Mouse (Mus musculus): ENCODE measurements at regions not wholly inside any gene's neighbourhood (a gene's known extent, or its start where the extent isn't known, plus 50 kb on each side); places are given as distances from the start of the nearest gene placed in this dataset.
A peak's percentile ranks its signal among the peaks of the same experiment; 100 is the strongest.

DNA sequence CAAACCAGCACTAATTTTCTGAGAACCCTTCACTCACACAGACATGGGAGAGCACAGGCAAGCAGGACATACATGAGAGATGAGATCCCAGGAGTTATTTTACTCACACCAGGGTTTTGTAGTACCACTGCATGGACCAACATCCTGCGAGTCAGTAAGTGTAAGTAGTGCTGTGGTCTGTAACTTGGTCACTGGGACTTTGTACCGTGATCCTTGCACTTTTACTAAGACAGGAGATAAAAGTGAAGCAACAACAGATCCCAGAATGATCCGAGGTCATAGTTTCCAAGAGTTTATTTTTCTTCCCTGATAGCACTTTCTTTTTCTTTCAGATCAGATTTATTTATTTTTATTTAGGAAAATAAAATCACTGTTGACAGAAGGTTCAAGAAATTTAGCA is 54.1 kb upstream of the Mtap start:
- H3K4me1 ChIP-seq (ENCODE audit: control insufficient read depth, insufficient read depth, low read length), result no peaks in the 10 kb centered on the region
- no peaks in the 10 kb centered on the region for H3K36me3 ChIP-seq (ENCODE audit: control insufficient read depth, insufficient read depth, low read length)
- no peak overlapping the region for H3K4me2 ChIP-seq (ENCODE audit: low read depth, low read length)
- H3K4me3 ChIP-seq (ENCODE audit: low read length), result no peak overlapping the region
- no peaks in the 10 kb centered on the region for H3K9me3 ChIP-seq (ENCODE audit: control insufficient read depth, low read length)
- ATAC-seq, result peak; percentile 74
- no peaks in the 10 kb centered on the region for H3K27me3 ChIP-seq (replicated peaks; ENCODE audit: control insufficient read depth, insufficient read depth, low read length)
- 48% methylated on average over 3 of the region's 3 CpGs for WGBS
- no peak overlapping the region for H3K27ac ChIP-seq (ENCODE audit: low read length)
- no peak overlapping the region for H3K9ac ChIP-seq (ENCODE audit: low read depth, low read length)

DNA sequence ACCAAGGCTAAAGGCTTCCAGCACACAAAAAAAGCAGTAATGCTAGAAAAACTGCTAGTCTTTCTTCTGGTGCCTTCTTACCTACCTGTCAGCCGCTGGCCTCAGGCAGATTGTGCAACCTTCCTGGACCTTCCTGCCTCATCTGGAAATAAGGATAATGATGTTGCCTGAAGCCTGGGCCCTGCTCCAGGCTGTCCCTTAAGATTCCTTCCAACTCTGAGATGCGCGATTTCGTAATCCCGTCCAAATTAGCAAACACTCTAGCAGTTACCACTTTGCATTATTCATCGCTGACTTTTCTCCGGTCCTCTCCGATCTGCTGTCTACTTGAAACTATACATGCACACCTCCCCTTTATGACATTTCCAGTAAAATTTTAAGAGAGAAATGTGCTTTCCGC is 58.4 kb upstream of the Mtap start:
- Histone ChIP-seq H3K4me3 (ENCODE audit: low read length) (no peak overlapping the region), H3K27me3 (replicated peaks; ENCODE audit: control insufficient read depth, insufficient read depth, low read length) (no peaks in the 10 kb centered on the region), H3K4me1 (ENCODE audit: control insufficient read depth, insufficient read depth, low read length) (no peaks in the 10 kb centered on the region), H3K27ac (ENCODE audit: low read length) (no peak overlapping the region), H3K9me3 (ENCODE audit: control insufficient read depth, low read length) (no peaks in the 10 kb centered on the region), H3K36me3 (ENCODE audit: control insufficient read depth, insufficient read depth, low read length) (no peaks in the 10 kb centered on the region), H3K4me2 (ENCODE audit: low read depth, low read length) (no peak overlapping the region), H3K9ac (ENCODE audit: low read depth, low read length) (no peak overlapping the region)
- no peak for ATAC-seq
- 79% methylated on average over 9 of the region's 9 CpGs for WGBS

DNA sequence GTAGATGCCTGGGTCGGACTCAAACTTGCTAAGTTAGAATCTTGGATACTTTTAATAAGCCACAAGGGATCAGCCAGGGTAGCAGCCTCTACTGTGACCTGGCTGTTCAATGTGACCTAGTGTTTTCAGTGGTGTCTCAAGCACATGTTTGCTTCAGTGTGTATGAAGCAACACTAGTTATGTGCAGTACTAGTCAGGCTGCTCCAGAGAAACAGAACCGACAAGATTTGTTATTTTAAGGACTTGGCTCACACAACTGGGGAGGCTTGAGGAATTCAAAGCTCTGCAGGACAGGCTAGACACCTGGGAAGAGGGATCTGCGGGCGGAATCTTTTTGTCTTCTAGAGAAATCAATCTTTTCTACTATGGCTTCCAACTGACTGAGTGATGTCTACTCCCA is 62.2 kb upstream of the Mtap start:
- Histone ChIP-seq H3K27ac (ENCODE audit: low read length) (no peak overlapping the region), H3K4me3 (ENCODE audit: low read length) (no peak overlapping the region), H3K9me3 (ENCODE audit: control insufficient read depth, low read length) (no peaks in the 10 kb centered on the region), H3K27me3 (replicated peaks; ENCODE audit: control insufficient read depth, insufficient read depth, low read length) (no peaks in the 10 kb centered on the region), H3K9ac (ENCODE audit: low read depth, low read length) (no peak overlapping the region), H3K4me1 (ENCODE audit: control insufficient read depth, insufficient read depth, low read length) (no peaks in the 10 kb centered on the region), H3K4me2 (ENCODE audit: low read depth, low read length) (no peak overlapping the region), H3K36me3 (ENCODE audit: control insufficient read depth, insufficient read depth, low read length) (no peaks in the 10 kb centered on the region)
- no peak for ATAC-seq
- 57% methylated on average over 4 of the region's 4 CpGs for WGBS

DNA sequence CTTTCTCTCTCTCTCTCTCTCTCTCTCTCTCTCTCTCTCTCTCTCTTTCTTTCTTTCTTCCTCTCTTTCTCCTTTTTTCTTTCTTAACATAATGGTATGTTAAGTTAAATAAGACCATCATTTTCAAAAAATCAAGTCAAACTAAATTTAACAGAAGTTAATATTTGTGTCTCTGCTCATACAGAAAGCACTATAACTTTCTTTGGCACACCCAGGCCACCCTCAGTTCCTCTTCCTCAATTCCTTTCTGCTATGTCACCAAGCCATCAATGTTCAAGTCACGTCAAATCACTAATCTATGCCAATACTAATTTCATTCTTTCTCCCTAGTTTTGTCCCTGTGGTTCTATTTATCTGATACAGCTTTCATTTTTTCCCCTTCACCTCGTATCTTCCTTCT is 66.5 kb upstream of the Mtap start:
- ATAC-seq, result no peak
- H3K4me3 ChIP-seq (ENCODE audit: low read length), result no peak overlapping the region
- no peaks in the 10 kb centered on the region for H3K9me3 ChIP-seq (ENCODE audit: control insufficient read depth, low read length)
- H3K27me3 ChIP-seq (replicated peaks; ENCODE audit: control insufficient read depth, insufficient read depth, low read length), result no peaks in the 10 kb centered on the region
- H3K4me1 ChIP-seq (ENCODE audit: control insufficient read depth, insufficient read depth, low read length), result no peaks in the 10 kb centered on the region
- no peak overlapping the region for H3K9ac ChIP-seq (ENCODE audit: low read depth, low read length)
- no peak overlapping the region for H3K4me2 ChIP-seq (ENCODE audit: low read depth, low read length)
- 78% methylated on average over 2 of the region's 2 CpGs for WGBS
- no peaks in the 10 kb centered on the region for H3K36me3 ChIP-seq (ENCODE audit: control insufficient read depth, insufficient read depth, low read length)
- H3K27ac ChIP-seq (ENCODE audit: low read length), result no peak overlapping the region

DNA sequence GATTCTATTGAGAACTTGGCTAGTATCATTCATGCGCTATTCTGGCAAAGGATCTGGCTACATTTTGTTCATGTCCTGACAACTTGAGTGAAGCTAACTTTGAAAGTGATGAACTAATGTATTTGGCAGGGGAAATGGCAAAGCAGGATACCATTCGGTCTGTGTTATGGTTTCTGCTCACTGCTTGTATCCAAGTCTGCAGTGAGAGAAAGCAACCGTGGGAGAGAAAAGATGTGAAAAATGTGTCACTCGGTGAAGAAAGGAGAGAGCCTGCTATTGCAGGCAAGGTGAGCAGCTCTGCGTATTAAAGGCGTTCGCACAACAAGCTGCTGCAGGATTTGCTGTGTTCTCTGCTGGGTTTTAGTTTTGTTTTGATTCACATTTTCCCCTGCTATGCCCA is 72.5 kb upstream of the Mtap start:
- WGBS, result 85% methylated on average over 7 of the region's 7 CpGs
- no peak for ATAC-seq
- H3K9ac ChIP-seq (ENCODE audit: low read depth, low read length), result no peak overlapping the region
- H3K27me3 ChIP-seq (replicated peaks; ENCODE audit: control insufficient read depth, insufficient read depth, low read length), result no peaks in the 10 kb centered on the region
- no peaks in the 10 kb centered on the region for H3K36me3 ChIP-seq (ENCODE audit: control insufficient read depth, insufficient read depth, low read length)
- H3K4me2 ChIP-seq (ENCODE audit: low read depth, low read length), result no peak overlapping the region
- no peaks in the 10 kb centered on the region for H3K9me3 ChIP-seq (ENCODE audit: control insufficient read depth, low read length)
- no peaks in the 10 kb centered on the region for H3K4me1 ChIP-seq (ENCODE audit: control insufficient read depth, insufficient read depth, low read length)
- H3K27ac ChIP-seq (ENCODE audit: low read length), result no peak overlapping the region
- H3K4me3 ChIP-seq (ENCODE audit: low read length), result no peak overlapping the region

DNA sequence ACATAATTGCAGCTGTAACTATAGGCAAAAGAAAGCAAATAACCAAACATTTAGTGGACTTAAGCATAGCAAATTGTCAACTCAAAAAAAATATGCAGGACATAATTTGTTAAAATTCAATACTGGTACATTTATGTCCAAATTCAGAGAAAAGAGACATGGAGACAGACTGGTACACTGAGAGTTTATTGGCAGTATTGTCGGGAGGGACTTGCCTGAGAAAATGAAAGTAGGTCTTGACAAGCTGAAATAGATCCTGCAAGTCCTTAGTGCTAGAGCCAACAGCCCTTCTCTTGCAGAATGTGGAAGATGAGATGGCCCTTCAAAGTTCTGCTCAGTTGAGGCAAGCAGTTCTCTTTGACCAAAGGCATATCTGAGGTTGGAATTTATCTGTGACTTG is 74.5 kb upstream of the Mtap start:
- WGBS, result 77% methylated on average over 1 of the region's 1 CpGs
- Histone ChIP-seq H3K27me3 (replicated peaks; ENCODE audit: control insufficient read depth, insufficient read depth, low read length) (no peaks in the 10 kb centered on the region), H3K9ac (ENCODE audit: low read depth, low read length) (no peak overlapping the region), H3K9me3 (ENCODE audit: control insufficient read depth, low read length) (no peaks in the 10 kb centered on the region), H3K36me3 (ENCODE audit: control insufficient read depth, insufficient read depth, low read length) (no peaks in the 10 kb centered on the region), H3K4me3 (ENCODE audit: low read length) (no peak overlapping the region), H3K4me2 (ENCODE audit: low read depth, low read length) (no peak overlapping the region), H3K4me1 (ENCODE audit: control insufficient read depth, insufficient read depth, low read length) (no peaks in the 10 kb centered on the region), H3K27ac (ENCODE audit: low read length) (no peak overlapping the region)
- no peak for ATAC-seq

DNA sequence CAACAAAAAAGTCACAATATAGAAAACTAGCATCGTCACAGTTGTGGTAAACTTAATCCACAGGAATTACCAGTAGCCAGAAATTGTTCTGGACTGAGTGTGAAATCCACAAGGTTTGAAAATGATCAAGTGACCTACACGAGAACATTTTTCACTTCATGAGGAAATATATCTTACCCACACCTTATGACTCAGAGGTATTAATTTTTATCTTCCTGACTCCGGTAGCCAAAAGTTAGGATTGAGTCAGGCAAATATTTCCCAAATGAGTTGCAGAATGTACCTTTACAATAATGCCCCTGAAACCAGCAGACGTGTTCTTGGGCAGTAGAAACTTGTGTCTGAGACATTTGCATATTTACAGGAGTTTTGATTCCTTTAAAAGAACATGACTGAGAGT is 75.3 kb upstream of the Mtap start:
- Histone ChIP-seq H3K4me1 (ENCODE audit: control insufficient read depth, insufficient read depth, low read length) (no peaks in the 10 kb centered on the region), H3K27ac (ENCODE audit: low read length) (no peak overlapping the region), H3K4me2 (ENCODE audit: low read depth, low read length) (no peak overlapping the region), H3K4me3 (ENCODE audit: low read length) (no peak overlapping the region), H3K27me3 (replicated peaks; ENCODE audit: control insufficient read depth, insufficient read depth, low read length) (no peaks in the 10 kb centered on the region), H3K9me3 (ENCODE audit: control insufficient read depth, low read length) (no peaks in the 10 kb centered on the region), H3K9ac (ENCODE audit: low read depth, low read length) (no peak overlapping the region), H3K36me3 (ENCODE audit: control insufficient read depth, insufficient read depth, low read length) (no peaks in the 10 kb centered on the region)
- WGBS, result 85% methylated on average over 4 of the region's 4 CpGs
- no peak for ATAC-seq

DNA sequence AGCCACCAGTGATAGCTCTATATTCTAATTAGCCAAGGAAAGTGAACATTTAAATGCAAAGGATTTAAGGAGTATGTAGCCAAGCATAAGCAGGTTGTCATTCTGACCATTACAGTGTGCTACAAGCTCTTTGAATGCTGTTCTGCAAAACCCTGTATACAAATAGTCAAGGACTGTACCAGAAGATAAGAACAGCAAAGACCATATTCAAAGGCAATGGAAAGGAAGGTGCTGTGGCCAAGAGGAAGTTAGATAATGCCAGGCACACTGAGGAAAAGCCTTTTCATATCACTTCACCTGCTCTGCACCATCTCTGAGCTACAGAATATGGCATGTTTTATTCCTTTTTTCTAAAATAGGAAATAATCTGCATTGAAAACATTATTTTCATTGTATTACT is 79.3 kb upstream of the Mtap start:
- Histone ChIP-seq H3K36me3 (ENCODE audit: control insufficient read depth, insufficient read depth, low read length) (no peaks in the 10 kb centered on the region), H3K4me2 (ENCODE audit: low read depth, low read length) (no peak overlapping the region), H3K27ac (ENCODE audit: low read length) (no peak overlapping the region), H3K27me3 (replicated peaks; ENCODE audit: control insufficient read depth, insufficient read depth, low read length) (no peaks in the 10 kb centered on the region), H3K4me1 (ENCODE audit: control insufficient read depth, insufficient read depth, low read length) (no peaks in the 10 kb centered on the region), H3K4me3 (ENCODE audit: low read length) (no peak overlapping the region), H3K9ac (ENCODE audit: low read depth, low read length) (no peak overlapping the region), H3K9me3 (ENCODE audit: control insufficient read depth, low read length) (no peaks in the 10 kb centered on the region)
- ATAC-seq, result no peak

DNA sequence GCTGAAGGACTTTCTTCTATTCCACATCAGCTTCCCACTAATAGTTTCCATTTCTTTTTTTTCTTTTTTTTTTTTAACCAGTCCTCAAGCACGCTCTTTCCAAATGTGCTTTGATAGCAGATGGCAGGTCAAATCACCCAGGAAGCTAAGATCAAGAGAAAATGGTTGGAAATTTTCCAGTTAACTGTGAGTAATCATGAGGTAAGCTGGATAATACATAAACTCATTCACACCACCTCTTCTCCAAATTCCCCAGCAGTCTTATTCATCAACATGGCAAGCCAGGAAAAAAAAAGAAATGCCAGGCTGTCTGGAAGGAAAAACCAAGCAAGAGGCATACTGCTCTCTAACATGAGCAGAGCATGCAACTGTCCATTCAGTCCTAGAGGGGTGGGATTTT is 79.8 kb upstream of the Mtap start:
- no peak for ATAC-seq
- Histone ChIP-seq H3K4me1 (ENCODE audit: control insufficient read depth, insufficient read depth, low read length) (no peaks in the 10 kb centered on the region), H3K27ac (ENCODE audit: low read length) (no peak overlapping the region), H3K4me3 (ENCODE audit: low read length) (no peak overlapping the region), H3K9me3 (ENCODE audit: control insufficient read depth, low read length) (no peaks in the 10 kb centered on the region), H3K4me2 (ENCODE audit: low read depth, low read length) (no peak overlapping the region), H3K9ac (ENCODE audit: low read depth, low read length) (no peak overlapping the region), H3K27me3 (replicated peaks; ENCODE audit: control insufficient read depth, insufficient read depth, low read length) (no peaks in the 10 kb centered on the region), H3K36me3 (ENCODE audit: control insufficient read depth, insufficient read depth, low read length) (no peaks in the 10 kb centered on the region)
- 81% methylated on average over 1 of the region's 1 CpGs for WGBS

DNA sequence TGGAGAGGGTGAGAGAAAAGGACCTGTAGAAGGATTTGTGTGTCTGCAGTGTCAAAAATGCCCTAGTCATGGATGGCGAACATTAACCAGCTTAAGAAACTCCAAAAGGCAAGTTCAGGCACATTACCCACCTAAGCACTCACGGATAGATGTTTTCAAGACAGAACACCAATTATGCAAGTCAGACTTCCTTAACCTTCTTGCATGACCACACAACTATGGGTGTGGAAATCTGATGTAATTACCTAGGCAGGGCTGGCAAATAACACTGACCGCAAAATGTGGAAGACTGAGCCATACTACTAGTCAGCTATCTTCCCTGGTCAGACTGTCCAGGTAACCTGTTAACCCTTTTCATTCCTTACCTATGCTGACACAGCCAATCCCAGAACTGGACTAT is 81.0 kb upstream of the Mtap start:
- H3K4me3 ChIP-seq (ENCODE audit: low read length), result no peak overlapping the region
- H3K27me3 ChIP-seq (replicated peaks; ENCODE audit: control insufficient read depth, insufficient read depth, low read length), result no peaks in the 10 kb centered on the region
- H3K4me1 ChIP-seq (ENCODE audit: control insufficient read depth, insufficient read depth, low read length), result no peaks in the 10 kb centered on the region
- H3K9me3 ChIP-seq (ENCODE audit: control insufficient read depth, low read length), result no peaks in the 10 kb centered on the region
- H3K36me3 ChIP-seq (ENCODE audit: control insufficient read depth, insufficient read depth, low read length), result no peaks in the 10 kb centered on the region
- H3K27ac ChIP-seq (ENCODE audit: low read length), result no peak overlapping the region
- 84% methylated on average over 3 of the region's 3 CpGs for WGBS
- ATAC-seq, result no peak
- H3K4me2 ChIP-seq (ENCODE audit: low read depth, low read length), result no peak overlapping the region
- no peak overlapping the region for H3K9ac ChIP-seq (ENCODE audit: low read depth, low read length)
